Mouse (Mus musculus): ENCODE results near the gene Armcx4.

- TF ChIP-seq POU5F1 (IDR thresholded peaks at IDR 0.05; ENCODE audit: borderline replicate concordance, low read length) (no peak), CTCF (conservative IDR thresholded peaks at IDR 0.05; ENCODE audit: low read length) (no peak)
Observed at GRCm38 (mm10) chrX:134647421-134647820, 38.9 kb upstream of the Armcx4 start.

Data from E14TG2a.4 (cell line).